8 mouse cellular contexts compared by ENCODE assay signal in the genomic region with DNA sequence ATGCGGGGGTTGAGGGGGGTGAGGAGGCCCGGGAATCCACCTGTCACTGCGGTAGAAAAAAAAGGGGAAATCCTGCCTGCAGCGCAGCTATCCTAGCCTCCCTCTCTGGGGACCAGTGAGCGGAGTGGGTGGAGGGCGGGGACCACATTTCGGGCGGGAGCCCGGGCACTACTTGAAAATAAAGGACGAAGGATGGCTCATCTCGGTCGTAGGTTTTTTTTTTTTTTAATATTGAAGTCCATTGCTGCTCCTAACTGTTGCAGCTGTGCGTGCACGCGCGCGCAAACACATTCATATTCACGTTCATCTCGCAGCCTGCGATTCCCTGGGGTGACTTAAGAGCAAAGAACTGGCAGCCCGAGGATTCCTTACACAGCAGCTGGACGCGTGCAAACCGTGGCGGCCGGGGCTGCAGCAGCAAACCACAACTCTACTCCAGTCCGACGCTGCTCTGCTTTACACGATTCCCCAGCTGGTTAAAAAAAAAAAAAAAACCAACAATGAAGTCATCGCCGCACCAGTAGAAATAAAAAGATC. TPM values are rescaled to one million over a fixed set of nuclear protein-coding genes. Genes with fewer than 3 reads are reported as not detected.
DNase-seq lines count a peak whose midpoint lies in the region; ATAC-seq and TF ChIP-seq lines count a peak whose summit lies in the region.

No protein-coding gene starts in this region.

- TF ChIP-seq CTCF in bone marrow, adult 2 months (IDR thresholded peaks at IDR 0.05; ENCODE audit: control insufficient read depth, insufficient read depth, low read length) = no peak

- no peak for TF ChIP-seq POLR2A in bone marrow, adult 2 months (IDR thresholded peaks at IDR 0.05; ENCODE audit: borderline replicate concordance, control insufficient read depth, low read depth, low read length)

- H3K9me3 ChIP-seq in hindbrain, embryonic 14.5 days (ENCODE audit: control insufficient read depth, low read length) = no peaks in the 10 kb centered on the region
- no peaks in the 10 kb centered on the region for H3K9me3 ChIP-seq in limb, embryonic 11.5 days (ENCODE audit: control insufficient read depth, low read length)
- H3K9me3 ChIP-seq in midbrain, embryonic 13.5 days = no peaks in the 10 kb centered on the region

- DNase-seq in heart, adult 18-20 months = peak; percentile 46 to 56
- no peak for DNase-seq in heart, adult 11 months
- peak; percentile 65 for DNase-seq in hindbrain, embryonic 14.5 days (ENCODE audit: low spot score)
- DNase-seq in limb, embryonic 11.5 days (ENCODE audit: low spot score) = peak; percentile 53
- DNase-seq in T-cell, adult 2 months (ENCODE audit: low spot score) = no peak

- peak overlapping the region; percentile 49 for H3K4me2 ChIP-seq in hindbrain, embryonic 14.5 days (replicated peaks)
- H3K4me2 ChIP-seq in limb, embryonic 11.5 days (ENCODE audit: low read depth, severe bottlenecking) = peak overlapping the region; percentile 16; the same call in 1 of the 2 replicates
- H3K4me2 ChIP-seq in midbrain, embryonic 13.5 days (replicated peaks) = peak overlapping the region; percentile 45

- peak overlapping the region; percentile 60 for H3K9ac ChIP-seq in hindbrain, embryonic 14.5 days
- H3K9ac ChIP-seq in limb, embryonic 11.5 days (ENCODE audit: low read length) = peak overlapping the region; percentile 37; the same call in 1 of the 2 replicates
- H3K9ac ChIP-seq in midbrain, embryonic 13.5 days (replicated peaks) = peak overlapping the region; percentile 51; the same call in 1 of the 2 replicates

- ATAC-seq in frontal cortex, adult (ENCODE audit: low TSS enrichment) = peak; percentile 17
- ATAC-seq in hindbrain, embryonic 14.5 days (ENCODE audit: low FRiP score) = peak; percentile 41
- ATAC-seq in limb, embryonic 11.5 days (ENCODE audit: insufficient number of reproducible peaks, low FRiP score, low TSS enrichment, low read depth) = peak; percentile 65
- peak; percentile 67 for ATAC-seq in midbrain, embryonic 13.5 days

- 16% methylated on average over 30 of the region's 31 CpGs for WGBS in bone marrow, adult 2 months
- 15% methylated on average over 31 of the region's 31 CpGs for WGBS in hindbrain, embryonic 14.5 days
- 25% methylated on average over 29 of the region's 31 CpGs for WGBS in limb, embryonic 11.5 days
- 17% methylated on average over 31 of the region's 31 CpGs for WGBS in midbrain, embryonic 13.5 days

- no peaks in the 10 kb centered on the region for H3K4me1 ChIP-seq in bone marrow, adult 2 months (ENCODE audit: control insufficient read depth, insufficient read depth, low read length)
- peaks cover 11% of the 10 kb centered on the region; the same call in 1 of the 2 replicates for H3K4me1 ChIP-seq in hindbrain, embryonic 14.5 days (replicated peaks; ENCODE audit: control insufficient read depth, insufficient read depth, low read length)
- no peaks in the 10 kb centered on the region for H3K4me1 ChIP-seq in limb, embryonic 11.5 days (ENCODE audit: control insufficient read depth, insufficient read depth, low read length)
- peaks cover 10% of the 10 kb centered on the region for H3K4me1 ChIP-seq in midbrain, embryonic 13.5 days (replicated peaks)

- 0 out of 2 replicates have a peak, but pooled peaks cover 15% of the 10 kb centered on the region for H3K27me3 ChIP-seq in hindbrain, embryonic 14.5 days (ENCODE audit: control insufficient read depth, insufficient read depth, low read length)
- peaks cover 9% of the 10 kb centered on the region; the same call in 1 of the 2 replicates for H3K27me3 ChIP-seq in limb, embryonic 11.5 days (ENCODE audit: control insufficient read depth, insufficient read depth, low read length)
- H3K27me3 ChIP-seq in midbrain, embryonic 13.5 days = peaks cover 29% of the 10 kb centered on the region; the same call in 1 of the 2 replicates

- H3K4me3 ChIP-seq in bone marrow, adult 2 months (replicated peaks; ENCODE audit: control insufficient read depth, low read depth, low read length) = peak overlapping the region; percentile 77
- H3K4me3 ChIP-seq in hindbrain, embryonic 14.5 days (replicated peaks; ENCODE audit: low read length) = peak overlapping the region; percentile 63
- peak overlapping the region; percentile 43 for H3K4me3 ChIP-seq in limb, embryonic 11.5 days (ENCODE audit: low read depth, low read length)
- H3K4me3 ChIP-seq in midbrain, embryonic 13.5 days (replicated peaks) = peak overlapping the region; percentile 59

- no peaks in the 10 kb centered on the region for H3K36me3 ChIP-seq in hindbrain, embryonic 14.5 days (replicated peaks; ENCODE audit: control insufficient read depth, insufficient read depth)
- H3K36me3 ChIP-seq in limb, embryonic 11.5 days (ENCODE audit: control insufficient read depth, insufficient read depth, low read length) = no peaks in the 10 kb centered on the region
- no peaks in the 10 kb centered on the region for H3K36me3 ChIP-seq in midbrain, embryonic 13.5 days

- no peak overlapping the region for H3K27ac ChIP-seq in bone marrow, adult 2 months (ENCODE audit: control insufficient read depth, insufficient read depth, low read depth, low read length, poor library complexity)
- peak overlapping the region; percentile 91 for H3K27ac ChIP-seq in hindbrain, embryonic 14.5 days
- H3K27ac ChIP-seq in limb, embryonic 11.5 days (replicated peaks; ENCODE audit: low read depth, low read length) = no peak overlapping the region
- H3K27ac ChIP-seq in midbrain, embryonic 13.5 days = peak overlapping the region; percentile 87

RNA-seq across cellular contexts. Expression of a gene that starts 0.7 kb away (rescaled TPM):
- total RNA-seq in heart, adult 18-20 months (2021) = 1 to 10 TPM; 5.1 TPM
- polyA plus RNA-seq in bone marrow, adult 2 months (2011; ENCODE audit: insufficient read depth, insufficient read length, low replicate concordance, missing spikeins) = 0.13 and 1.7 TPM in 2 replicates
- polyA plus RNA-seq in hindbrain, embryonic 14.5 days (2014; fragmentation: Nextera tagmentation; extraction: Ambion mirVana) = 5.7 and 6.1 TPM in 2 replicates
- polyA plus RNA-seq in limb, embryonic 11.5 days (2014; fragmentation: Nextera tagmentation; extraction: Ambion mirVana) = 1.4 and 2.0 TPM in 2 replicates
- polyA plus RNA-seq in midbrain, embryonic 13.5 days (2015; fragmentation: Nextera tagmentation; extraction: Ambion mirVana) = 3.9 and 4.2 TPM in 2 replicates

Comparison
In these comparisons a context has a peak if more than half of its experiments do, and no peak if none do; other contexts are left out.
1. DNase-seq: peak in heart, adult 18-20 months (2 of 2), hindbrain, embryonic 14.5 days (single experiment) and limb, embryonic 11.5 days (single experiment); none in heart, adult 11 months (single experiment) and T-cell, adult 2 months (single experiment).
2. H3K27ac ChIP-seq: peak in hindbrain, embryonic 14.5 days (single experiment) and midbrain, embryonic 13.5 days (single experiment); none in bone marrow, adult 2 months (single experiment) and limb, embryonic 11.5 days (single experiment).
3. ATAC-seq: peak in every context shown above with its lines; median percentile 67 in midbrain, embryonic 13.5 days; 65 in limb, embryonic 11.5 days; 41 in hindbrain, embryonic 14.5 days; 17 in frontal cortex, adult.
4. Peak in every context shown above with its lines, with median percentiles within 50 percentile points of each other: H3K4me3 ChIP-seq, H3K4me2 ChIP-seq and H3K9ac ChIP-seq.